Mouse (Mus musculus) bone marrow macrophage, adult 2 months (primary cell): ENCODE results near the gene Ms4a4a.

Source experiments
- CTCF ChIP-seq: IDR thresholded peaks from 2 replicates; pipeline ENCODE4 v1.5.1; 2012; ENCODE audit warnings: low read depth, mild to moderate bottlenecking, low read length, moderate library complexity
- POLR2A ChIP-seq: IDR thresholded peaks from 2 replicates; pipeline ENCODE4 v1.6.1; 2012; ENCODE audit warnings: mild to moderate bottlenecking, low read depth, low read length, borderline replicate concordance

- TF ChIP-seq CTCF (no peak), POLR2A (no peak)
These were observed 59.9 kb downstream of the Ms4a4a start for GRCm38 (mm10) chr19:11435058-11435834.
